In genomic region chr4:124905971-124906822, GRCm38 (mm10) we compare ENCODE assay signal across 9 mouse cellular contexts. TPM values are rescaled to one million over a fixed set of nuclear protein-coding genes. Genes with fewer than 3 reads are reported as not detected.
DNase-seq lines count a peak whose midpoint lies in the region; ATAC-seq lines count a peak whose summit lies in the region.
"Had no signal": no experiment of that assay in that cellular context is flagged by ENCODE, and none has a peak within 500 bp of the region (broad histone marks: within the 10 kb centered on the region; RNA-seq: fewer than 3 reads in every experiment).

No protein-coding gene starts in this region.

- peaks cover 13% of the 10 kb centered on the region for H3K4me1 ChIP-seq in limb, embryonic 13.5 days
- H3K4me1 ChIP-seq in stomach, embryonic 16.5 days (ENCODE audit: control insufficient read depth, insufficient read depth, low read length), result 0 out of 2 replicates have a peak, but pooled peaks cover 3% of the 10 kb centered on the region

- H3K27ac ChIP-seq in limb, embryonic 13.5 days, result no peak overlapping the region
- no peak overlapping the region for H3K27ac ChIP-seq in stomach, embryonic 16.5 days (ENCODE audit: low read length)

- peak overlapping the region; percentile 20 for H3K9ac ChIP-seq in limb, embryonic 13.5 days
- H3K9ac ChIP-seq in stomach, embryonic 16.5 days (ENCODE audit: low read length), result peak overlapping the region; percentile 26

- WGBS in limb, embryonic 13.5 days, result 7% methylated on average over 21 of the region's 21 CpGs
- 7% methylated on average over 21 of the region's 21 CpGs for WGBS in stomach, embryonic 16.5 days

- ATAC-seq in limb, embryonic 13.5 days (ENCODE audit: low FRiP score, low read depth), result peak; percentile 71
- ATAC-seq in stomach, embryonic 16.5 days (ENCODE audit: insufficient read depth, low FRiP score), result no peak
- ATAC-seq in erythroblast, adult 5-6 weeks (replicated peaks; ENCODE audit: low FRiP score, poor library complexity, severe bottlenecking), result no peak

- peak overlapping the region; percentile 32 for H3K4me3 ChIP-seq in limb, embryonic 13.5 days
- H3K4me3 ChIP-seq in stomach, embryonic 16.5 days (replicated peaks; ENCODE audit: low read length), result peak overlapping the region; percentile 28

- H3K27me3 ChIP-seq in limb, embryonic 13.5 days, result peaks cover 30% of the 10 kb centered on the region
- H3K27me3 ChIP-seq in stomach, embryonic 16.5 days (ENCODE audit: control insufficient read depth, insufficient read depth, low read length), result no peaks in the 10 kb centered on the region; the same call in 1 of the 2 replicates

- DNase-seq in adrenal gland, postnatal 14 days, result peak; percentile 53
- DNase-seq in adrenal gland, postnatal 4 days (ENCODE audit: low spot score in 2 of 2), result no peak
- peak; percentile 56 for DNase-seq in testis, postnatal 14 days (ENCODE audit: low spot score)
- DNase-seq in testis, postnatal 10 days (ENCODE audit: low spot score), result no peak
- no peak for DNase-seq in gastrocnemius, postnatal 4 days (ENCODE audit: low spot score in 2 of 2)

- peak overlapping the region; percentile 59 for H3K4me2 ChIP-seq in limb, embryonic 13.5 days (replicated peaks)
- peak overlapping the region; percentile 47 for H3K4me2 ChIP-seq in stomach, embryonic 16.5 days (ENCODE audit: low read depth, low read length)

- no peaks in the 10 kb centered on the region for H3K36me3 ChIP-seq in limb, embryonic 13.5 days
- H3K36me3 ChIP-seq in stomach, embryonic 16.5 days (ENCODE audit: control insufficient read depth, insufficient read depth, low read length), result no peaks in the 10 kb centered on the region

- no peaks in the 10 kb centered on the region for H3K9me3 ChIP-seq in limb, embryonic 13.5 days
- H3K9me3 ChIP-seq in stomach, embryonic 16.5 days (replicated peaks; ENCODE audit: control insufficient read depth, low read length), result no peaks in the 10 kb centered on the region

RNA-seq across cellular contexts. Expression of gene Epha10, which starts 25.5 kb away (rescaled TPM):
- 4.4 and 4.7 TPM in 2 replicates for total RNA-seq in adrenal gland, postnatal 14 days (2021)
- 10 to 100 TPM; 10.2 to 11.2 TPM for total RNA-seq in adrenal gland, postnatal 4 days (2021)
- polyA plus RNA-seq in limb, embryonic 13.5 days (2015; fragmentation: Nextera tagmentation; extraction: Ambion mirVana), result 0.08 and 0.17 TPM in 2 replicates
- 0.09 and 0.14 TPM in 2 replicates for polyA plus RNA-seq in stomach, embryonic 16.5 days (2015; fragmentation: Nextera tagmentation; extraction: Ambion mirVana)
- not detected for total RNA-seq in gastrocnemius, postnatal 4 days (2021)
- total RNA-seq in erythroblast, adult 5-6 weeks (2015; ENCODE audit: low replicate concordance), result not detected in 2 replicates
- total RNA-seq in erythroblast, adult 5-6 weeks (2017; ENCODE audit: low replicate concordance), result not detected in 2 replicates
- total RNA-seq: neutrophil, adult 5-6 weeks had no signal

RNA-seq across cellular contexts. Expression of gene 9930104L06Rik, which starts 30.7 kb away (rescaled TPM):
- total RNA-seq in adrenal gland, postnatal 14 days (2021), result 12.9 and 13.4 TPM in 2 replicates
- 10 to 100 TPM; 17.8 to 23.3 TPM for total RNA-seq in adrenal gland, postnatal 4 days (2021)
- 16.5 and 19.8 TPM in 2 replicates for polyA plus RNA-seq in limb, embryonic 13.5 days (2015; fragmentation: Nextera tagmentation; extraction: Ambion mirVana)
- 10.9 and 11.8 TPM in 2 replicates for polyA plus RNA-seq in stomach, embryonic 16.5 days (2015; fragmentation: Nextera tagmentation; extraction: Ambion mirVana)
- total RNA-seq in gastrocnemius, postnatal 4 days (2021), result 1 to 10 TPM; 9.6 to 9.8 TPM
- total RNA-seq in erythroblast, adult 5-6 weeks (2015; ENCODE audit: low replicate concordance), result 0.38 and 0.84 TPM in 2 replicates
- 3.2 and 6.1 TPM in 2 replicates for total RNA-seq in erythroblast, adult 5-6 weeks (2017; ENCODE audit: low replicate concordance)

RNA-seq across cellular contexts. Expression of gene Cdca8, which starts 32.9 kb away (rescaled TPM):
- 14.9 and 15.3 TPM in 2 replicates for total RNA-seq in adrenal gland, postnatal 14 days (2021)
- total RNA-seq in adrenal gland, postnatal 4 days (2021), result 10 to 100 TPM; 25.6 to 31.5 TPM
- 128 and 130 TPM in 2 replicates for polyA plus RNA-seq in limb, embryonic 13.5 days (2015; fragmentation: Nextera tagmentation; extraction: Ambion mirVana)
- 111 and 114 TPM in 2 replicates for polyA plus RNA-seq in stomach, embryonic 16.5 days (2015; fragmentation: Nextera tagmentation; extraction: Ambion mirVana)
- total RNA-seq in gastrocnemius, postnatal 4 days (2021), result 10 to 100 TPM; 16.7 to 20.1 TPM
- 50.9 and 62.5 TPM in 2 replicates for total RNA-seq in erythroblast, adult 5-6 weeks (2015; ENCODE audit: low replicate concordance)
- 52.7 and 74.9 TPM in 2 replicates for total RNA-seq in erythroblast, adult 5-6 weeks (2017; ENCODE audit: low replicate concordance)

RNA-seq across cellular contexts. Expression of gene Maneal, which starts 44.2 kb away (rescaled TPM):
- total RNA-seq in adrenal gland, postnatal 14 days (2021), result 3.6 and 4.1 TPM in 2 replicates
- total RNA-seq in adrenal gland, postnatal 4 days (2021), result 1 to 10 TPM; 7.3 to 7.6 TPM
- 0.67 and 0.70 TPM in 2 replicates for polyA plus RNA-seq in limb, embryonic 13.5 days (2015; fragmentation: Nextera tagmentation; extraction: Ambion mirVana)
- 0.41 and 0.59 TPM in 2 replicates for polyA plus RNA-seq in stomach, embryonic 16.5 days (2015; fragmentation: Nextera tagmentation; extraction: Ambion mirVana)
- under 1 TPM; 0.34 to 0.47 TPM for total RNA-seq in gastrocnemius, postnatal 4 days (2021)
- total RNA-seq in erythroblast, adult 5-6 weeks (2015; ENCODE audit: low replicate concordance), result not detected in 2 replicates
- not detected in 2 replicates for total RNA-seq in erythroblast, adult 5-6 weeks (2017; ENCODE audit: low replicate concordance)
- total RNA-seq: neutrophil, adult 5-6 weeks had no signal

RNA-seq across cellular contexts. Expression of gene 1110065P20Rik, which starts 55.2 kb away (rescaled TPM):
- total RNA-seq in adrenal gland, postnatal 14 days (2021), result 44.6 and 50.1 TPM in 2 replicates
- 10 to 100 TPM; 50.8 to 60.1 TPM for total RNA-seq in adrenal gland, postnatal 4 days (2021)
- 55.0 and 56.9 TPM in 2 replicates for polyA plus RNA-seq in limb, embryonic 13.5 days (2015; fragmentation: Nextera tagmentation; extraction: Ambion mirVana)
- polyA plus RNA-seq in stomach, embryonic 16.5 days (2015; fragmentation: Nextera tagmentation; extraction: Ambion mirVana), result 40.9 and 47.4 TPM in 2 replicates
- 10 to 100 TPM; 47.5 to 49.5 TPM for total RNA-seq in gastrocnemius, postnatal 4 days (2021)
- 5.8 TPM in 1 of 2 replicates, not detected in the other for total RNA-seq in erythroblast, adult 5-6 weeks (2015; ENCODE audit: low replicate concordance)
- 0.70 and 3.3 TPM in 2 replicates for total RNA-seq in erythroblast, adult 5-6 weeks (2017; ENCODE audit: low replicate concordance)

Comparison
In these comparisons a context has a peak if more than half of its experiments do, and no peak if none do; other contexts are left out.
1. DNase-seq: peak in adrenal gland, postnatal 14 days (single experiment) and testis, postnatal 14 days (single experiment); none in adrenal gland, postnatal 4 days (0 of 2), testis, postnatal 10 days (single experiment) and gastrocnemius, postnatal 4 days (0 of 2).